Mouse (Mus musculus) brain, embryonic 14.5 days (tissue): ENCODE measurements around the gene Hist4h4.

Experiments used
- CTCF ChIP-seq: fragments of 200-500 bp; IDR thresholded peaks from 2 replicates; pipeline ENCODE4 v1.5.1; 2012; ENCODE audit warnings: inconsistent platforms, mild to moderate bottlenecking, moderate library complexity, borderline replicate concordance; ENCODE audit not compliant: insufficient read depth, insufficient read length; ENCODE audit errors: extremely low read depth
- POLR2A ChIP-seq: fragments of 200-500 bp; IDR thresholded peaks from 2 replicates; pipeline ENCODE4 v1.6.1; 2012; ENCODE audit warnings: mild to moderate bottlenecking, inconsistent platforms, borderline replicate concordance; ENCODE audit not compliant: poor library complexity, insufficient read depth, insufficient read length, severe bottlenecking; ENCODE audit errors: extremely low read depth

DNA sequence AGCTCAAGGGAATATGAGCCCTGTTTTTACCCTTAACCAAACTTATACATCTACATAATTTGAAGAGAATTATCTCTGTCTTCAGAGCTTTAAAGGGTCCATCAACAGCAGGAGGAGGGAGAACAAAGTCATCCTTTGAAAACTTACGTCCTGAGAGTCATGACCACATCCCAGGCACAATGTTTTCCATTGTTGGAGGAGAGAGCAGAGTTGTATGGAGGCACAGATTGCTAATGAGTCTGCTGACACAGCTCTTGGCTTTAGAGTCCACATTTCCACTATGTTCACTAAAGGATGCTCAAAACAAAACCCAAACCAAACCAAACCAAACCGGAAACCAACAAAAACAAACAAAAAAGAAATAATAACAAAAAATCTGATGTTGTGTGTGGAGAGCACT, 40.7 kb upstream of the Hist4h4 start:
- TF ChIP-seq POLR2A (no peak), CTCF (no peak)
